Mouse (Mus musculus) kidney, adult 2 months (tissue): ENCODE results near the gene Fkbpl.

ENCODE experiments used
- CTCF ChIP-seq: fragments of 200-500 bp; conservative IDR thresholded peaks from 2 replicates; pipeline ENCODE4 v1.5.1; 2011; ENCODE audit warnings: low read depth, mild to moderate bottlenecking, control low read depth, low read length, moderate library complexity, mixed read lengths; ENCODE audit not compliant: insufficient read depth, insufficient read length
- POLR2A ChIP-seq: fragments of 200-500 bp; IDR thresholded peaks from one replicate; pipeline ENCODE4 v1.6.1; 2011; ENCODE audit warnings: low read depth, low read length, control low read depth

DNA sequence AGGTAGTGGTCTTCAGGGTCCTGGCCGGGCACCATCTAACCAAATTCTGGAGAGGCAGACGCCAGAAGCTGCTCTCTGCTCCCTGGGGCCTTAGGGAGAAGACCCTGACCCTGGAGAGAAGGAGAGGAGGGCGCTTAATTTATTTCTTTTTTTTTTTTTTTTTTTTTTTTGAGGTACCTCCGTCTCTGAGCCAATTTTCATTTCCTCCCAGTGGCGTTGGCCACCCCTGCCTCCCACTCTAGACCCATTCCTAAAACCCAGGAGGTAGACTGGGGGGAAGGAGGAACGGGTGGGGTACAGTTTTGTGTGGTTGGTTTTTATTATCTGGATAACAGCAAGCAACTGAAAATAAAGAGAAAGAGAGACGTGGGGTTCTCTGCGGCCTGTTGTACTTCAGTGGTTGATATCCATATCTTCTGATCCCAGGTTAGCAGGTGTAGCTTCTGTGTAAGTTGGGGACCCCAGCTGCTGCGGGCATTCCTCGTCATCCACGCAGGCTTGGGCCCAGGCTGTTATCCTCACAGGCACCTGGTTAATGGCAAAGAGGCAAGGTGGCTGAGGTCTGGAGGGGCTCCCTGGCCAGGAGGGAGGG lies 31.4 kb upstream of the Fkbpl start:
- no peak for TF ChIP-seq CTCF
- TF ChIP-seq POLR2A: no peak
